Mouse (Mus musculus) lung, embryonic 16.5 days (tissue): ENCODE results near the gene Sf3a1. TPM values are rescaled to one million over a fixed set of nuclear protein-coding genes. Genes with fewer than 3 reads are reported as not detected.

Experiments used
- ATAC-seq: fragments of 200-750 bp; cut with Nextera tagmentation; 2 replicates; pipeline ENCODE4 v1.8.0; 2017; ENCODE audit warnings: low read depth, mild to moderate bottlenecking, moderate library complexity
- H3K27ac ChIP-seq: fragments of 300-500 bp; sonication (generic); 2 replicates; pipeline ENCODE4 v1.5.1; 2014; ENCODE audit warnings: mild to moderate bottlenecking, control low read depth, low read length
- H3K27me3 ChIP-seq: fragments of 300-500 bp; sonication (generic); 2 replicates; pipeline ENCODE4 v1.6.1; 2014; ENCODE audit warnings: low read depth, low read length, mixed read lengths; ENCODE audit not compliant: control insufficient read depth, insufficient read depth
- H3K36me3 ChIP-seq: fragments of 300-500 bp; sonication (generic); 2 replicates; pipeline ENCODE4 v1.6.1; 2014; ENCODE audit warnings: low read length; ENCODE audit not compliant: control insufficient read depth, insufficient read depth
- H3K4me1 ChIP-seq: fragments of 300-500 bp; sonication (generic); replicated peaks from 2 replicates; pipeline ENCODE4 v1.6.1; 2014; ENCODE audit warnings: low read length, mixed read lengths; ENCODE audit not compliant: control insufficient read depth, insufficient read depth
- H3K4me2 ChIP-seq: fragments of 300-500 bp; sonication (generic); 2 replicates; pipeline ENCODE4 v1.6.1; 2014; ENCODE audit warnings: low read depth, low read length, control low read depth
- H3K4me3 ChIP-seq: fragments of 300-500 bp; sonication (generic); 2 replicates; pipeline ENCODE4 v1.5.1; 2014; ENCODE audit warnings: mild to moderate bottlenecking, low read length, control low read depth
- H3K9ac ChIP-seq: fragments of 300-500 bp; sonication (generic); 2 replicates; pipeline ENCODE4 v1.6.1; 2014; ENCODE audit warnings: low read length, control low read depth
- H3K9me3 ChIP-seq: fragments of 300-500 bp; sonication (generic); 2 replicates; pipeline ENCODE4 v1.6.1; 2016; ENCODE audit warnings: low read length; ENCODE audit not compliant: control insufficient read depth
- WGBS: fragments of 180-500 bp; shearing (Covaris S2); extraction: QIAGEN DNeasy Blood & Tissue Kit; methylation state at CpG from one replicate; pipeline ENCODE4 v1.1.7; 2014; 5-methylcytosine and 5-hydroxymethylcytosine counted together
- polyA plus RNA-seq: library from polyadenylated mRNA; unstranded; fragments of >200 nt; fragmentation: Nextera tagmentation; extraction: Ambion mirVana; gene quantifications from 2 replicates; pipeline ENCODE4 v1.2.1, GENCODE M21; 2015

The Sf3a1 gene
- polyA plus RNA-seq, 1 experiment from 2014 or later = 48.9 TPM

DNA sequence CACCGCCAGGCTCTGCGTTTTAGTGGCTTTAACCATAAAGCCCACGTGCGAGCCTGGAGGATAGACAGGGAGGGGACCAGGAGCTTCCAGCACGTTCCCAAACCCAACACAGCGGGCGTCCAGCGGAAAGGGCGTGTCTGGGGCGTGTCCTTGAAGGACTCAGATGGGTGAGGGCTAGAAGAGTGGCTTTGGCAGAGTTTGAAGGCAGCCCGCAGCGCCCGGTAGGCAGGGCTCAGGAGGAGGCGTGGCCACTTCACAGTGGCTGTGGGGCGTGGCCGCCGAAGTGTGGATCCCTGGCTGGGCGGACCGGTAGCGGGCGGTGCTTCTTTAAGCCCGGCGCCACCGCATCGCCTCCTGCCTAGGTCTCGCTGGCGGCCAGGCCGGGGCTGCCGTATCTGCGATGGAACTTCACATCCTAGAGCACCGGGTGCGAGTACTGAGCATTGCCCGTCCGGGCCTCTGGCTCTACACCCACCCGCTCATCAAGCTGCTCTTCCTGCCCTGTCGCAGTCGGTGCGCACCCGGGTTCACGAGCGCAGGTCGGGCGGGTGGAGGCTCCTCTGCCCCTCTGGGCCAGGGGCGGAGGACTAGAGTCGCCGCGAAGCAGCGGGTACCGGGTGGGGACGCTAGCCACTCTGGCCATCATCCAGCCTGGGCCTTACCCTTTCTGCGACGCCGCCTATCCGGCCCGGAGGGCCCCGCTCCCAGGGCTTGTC, 57.9 kb downstream of the Sf3a1 start, which contains the start of gene Castor1:
Castor1 (plus strand) TSS at position 312 of the 716 bp plus-strand sequence.
- peak; percentile 92 for ATAC-seq
- WGBS = 2% methylated on average over 56 of the region's 56 CpGs
- peak within 1 kb of the TSS; percentile 60 for H3K4me3 ChIP-seq
- no peaks in the 10 kb centered on the region for H3K27me3 ChIP-seq
- no peak within 1 kb of the TSS for H3K27ac ChIP-seq
- peaks cover under 1% of the 10 kb centered on the region; the same call in 1 of the 2 replicates for H3K36me3 ChIP-seq
- H3K9ac ChIP-seq = peak within 1 kb of the TSS; percentile 68
- H3K9me3 ChIP-seq = no peaks in the 10 kb centered on the region
- H3K4me2 ChIP-seq = peak within 1 kb of the TSS; percentile 98
- peaks cover 8% of the 10 kb centered on the region for H3K4me1 ChIP-seq

DNA sequence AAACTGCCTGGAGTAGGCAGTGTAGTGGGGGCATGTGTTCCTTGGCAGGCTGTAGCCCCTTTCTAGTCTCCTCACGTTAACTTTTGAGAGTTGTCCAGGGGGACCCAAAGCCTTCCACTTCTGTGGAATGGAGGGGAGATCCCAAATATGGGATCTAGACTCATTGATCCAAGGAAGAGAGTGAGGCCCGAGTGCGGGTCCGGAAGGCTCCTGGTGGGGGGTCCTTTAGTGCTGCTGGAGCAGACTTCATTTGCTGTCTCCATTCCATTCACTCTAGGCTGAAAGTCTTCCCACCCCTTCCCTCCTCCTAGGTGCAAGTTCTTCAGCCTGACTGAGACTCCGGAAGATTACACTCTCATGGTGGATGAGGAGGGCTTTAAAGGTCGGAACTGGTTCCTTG, 58.5 kb downstream of the Sf3a1 start:
- H3K9ac ChIP-seq = peak overlapping the region; percentile 68
- ATAC-seq = no peak
- H3K36me3 ChIP-seq = no peaks in the 10 kb centered on the region
- H3K4me3 ChIP-seq = peak overlapping the region; percentile 60
- WGBS = 8% methylated on average over 6 of the region's 6 CpGs
- H3K9me3 ChIP-seq = no peaks in the 10 kb centered on the region
- peaks cover 8% of the 10 kb centered on the region for H3K4me1 ChIP-seq
- H3K27me3 ChIP-seq = no peaks in the 10 kb centered on the region
- H3K4me2 ChIP-seq = peak overlapping the region; percentile 98
- no peak overlapping the region for H3K27ac ChIP-seq

DNA sequence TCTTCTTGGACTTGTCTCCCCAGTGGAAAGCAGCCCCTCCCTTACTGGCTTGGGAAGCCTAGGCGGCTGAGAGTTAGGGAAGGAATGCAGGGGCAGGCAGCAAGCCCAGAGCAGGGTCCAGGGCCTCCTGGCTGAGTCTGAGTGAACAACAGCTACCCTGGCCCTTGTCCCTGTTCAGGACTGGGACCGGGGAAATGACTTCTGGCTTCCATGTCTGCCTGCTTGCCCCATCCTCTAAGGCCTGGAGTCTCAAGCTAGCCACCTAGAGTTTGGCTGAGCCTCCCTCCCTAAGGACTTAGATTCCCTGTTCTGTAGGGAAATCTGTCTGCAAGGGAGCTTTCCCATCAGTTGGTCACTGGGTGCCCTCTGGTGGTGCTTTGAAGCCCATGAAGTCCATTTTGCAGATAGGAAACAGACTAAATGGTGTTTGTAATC, 59.2 kb downstream of the Sf3a1 start:
- WGBS = 12% methylated on average over 2 of the region's 2 CpGs
- no peak overlapping the region for H3K27ac ChIP-seq
- ATAC-seq = peak; percentile 16; the same call in 1 of the 2 replicates
- H3K9me3 ChIP-seq = no peaks in the 10 kb centered on the region
- H3K4me1 ChIP-seq = peaks cover 8% of the 10 kb centered on the region
- H3K4me3 ChIP-seq = no peak overlapping the region
- H3K27me3 ChIP-seq = no peaks in the 10 kb centered on the region
- 0 out of 2 replicates have a peak overlapping the region, but pooled peaks have one; percentile 40 for H3K9ac ChIP-seq
- H3K36me3 ChIP-seq = no peaks in the 10 kb centered on the region
- H3K4me2 ChIP-seq = no peak overlapping the region

DNA sequence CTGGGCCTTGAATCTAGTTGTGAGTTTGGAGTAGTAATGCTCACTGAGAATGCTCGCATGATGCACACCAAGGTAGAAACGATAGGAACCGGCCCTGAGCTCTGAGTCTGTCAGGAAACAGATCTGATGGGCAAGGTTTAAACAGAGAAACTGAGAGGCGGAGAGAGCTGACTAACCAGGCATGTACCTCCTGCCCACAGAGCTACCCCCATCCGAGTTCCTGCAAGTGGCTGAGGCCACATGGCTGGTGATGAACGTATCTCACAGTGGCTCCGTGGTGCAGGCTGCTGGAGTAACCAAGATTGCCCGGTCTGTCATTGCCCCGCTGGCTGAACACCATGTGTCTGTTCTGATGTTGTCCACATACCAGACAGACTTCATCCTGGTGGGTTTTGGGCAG, 59.8 kb downstream of the Sf3a1 start:
- Histone ChIP-seq H3K27ac (no peak overlapping the region), H3K27me3 (no peaks in the 10 kb centered on the region), H3K4me3 (no peak overlapping the region), H3K36me3 (no peaks in the 10 kb centered on the region), H3K9ac (no peak overlapping the region), H3K4me2 (no peak overlapping the region), H3K9me3 (no peaks in the 10 kb centered on the region), H3K4me1 (peaks cover 8% of the 10 kb centered on the region)
- no peak for ATAC-seq
- WGBS = 59% methylated on average over 9 of the region's 9 CpGs

DNA sequence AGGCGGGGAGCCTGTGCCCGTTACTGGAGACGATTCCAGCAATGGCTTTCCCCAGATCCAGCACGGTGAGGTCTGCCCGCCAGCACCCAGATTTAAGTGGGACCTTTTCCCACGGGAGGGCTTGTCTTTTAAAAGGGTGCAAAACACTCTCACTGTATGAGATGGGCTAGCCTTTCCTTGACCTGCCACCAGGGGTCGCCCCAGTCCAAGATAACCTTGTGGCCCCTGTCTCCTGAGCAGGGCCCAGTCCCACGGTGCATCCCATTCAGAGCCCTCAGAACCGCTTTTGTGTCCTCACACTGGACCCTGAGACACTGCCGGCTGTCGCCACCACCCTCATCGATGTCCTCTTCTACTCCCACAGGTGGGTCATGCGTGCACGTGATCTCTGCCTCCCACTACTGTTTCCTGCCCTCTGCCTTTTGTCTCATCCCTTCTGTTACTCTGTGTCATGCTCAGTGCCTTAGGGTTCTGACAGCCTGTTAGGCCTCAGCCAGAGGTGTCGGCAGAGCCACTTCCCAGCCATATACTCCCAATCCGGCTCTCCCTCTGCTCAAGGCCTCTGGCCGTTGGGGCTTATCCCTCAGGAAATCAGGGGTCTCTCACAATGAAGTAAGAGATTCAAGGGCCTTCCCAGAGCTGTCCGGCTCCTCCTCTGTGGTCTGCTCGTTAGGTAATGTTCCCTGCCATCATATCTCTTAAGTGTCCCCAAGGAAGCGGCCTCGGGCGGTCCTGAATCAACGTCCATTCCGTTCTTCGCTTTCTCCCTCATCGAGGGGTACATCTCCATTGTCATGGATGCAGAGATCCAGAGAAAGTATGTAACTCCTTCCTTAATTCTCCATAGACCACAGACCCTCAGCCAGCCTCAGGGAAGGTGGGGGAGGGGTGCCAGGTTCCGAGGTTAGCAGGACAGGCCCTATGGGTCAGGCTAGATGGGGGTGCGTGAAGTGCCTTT, 60.6 kb downstream of the Sf3a1 start:
- H3K27me3 ChIP-seq = no peaks in the 10 kb centered on the region
- no peak for ATAC-seq
- no peaks in the 10 kb centered on the region for H3K9me3 ChIP-seq
- 57% methylated on average over 28 of the region's 28 CpGs for WGBS
- no peak overlapping the region for H3K9ac ChIP-seq
- H3K36me3 ChIP-seq = no peaks in the 10 kb centered on the region
- H3K4me2 ChIP-seq = no peak overlapping the region
- peaks cover 8% of the 10 kb centered on the region for H3K4me1 ChIP-seq
- no peak overlapping the region for H3K4me3 ChIP-seq
- no peak overlapping the region for H3K27ac ChIP-seq

DNA sequence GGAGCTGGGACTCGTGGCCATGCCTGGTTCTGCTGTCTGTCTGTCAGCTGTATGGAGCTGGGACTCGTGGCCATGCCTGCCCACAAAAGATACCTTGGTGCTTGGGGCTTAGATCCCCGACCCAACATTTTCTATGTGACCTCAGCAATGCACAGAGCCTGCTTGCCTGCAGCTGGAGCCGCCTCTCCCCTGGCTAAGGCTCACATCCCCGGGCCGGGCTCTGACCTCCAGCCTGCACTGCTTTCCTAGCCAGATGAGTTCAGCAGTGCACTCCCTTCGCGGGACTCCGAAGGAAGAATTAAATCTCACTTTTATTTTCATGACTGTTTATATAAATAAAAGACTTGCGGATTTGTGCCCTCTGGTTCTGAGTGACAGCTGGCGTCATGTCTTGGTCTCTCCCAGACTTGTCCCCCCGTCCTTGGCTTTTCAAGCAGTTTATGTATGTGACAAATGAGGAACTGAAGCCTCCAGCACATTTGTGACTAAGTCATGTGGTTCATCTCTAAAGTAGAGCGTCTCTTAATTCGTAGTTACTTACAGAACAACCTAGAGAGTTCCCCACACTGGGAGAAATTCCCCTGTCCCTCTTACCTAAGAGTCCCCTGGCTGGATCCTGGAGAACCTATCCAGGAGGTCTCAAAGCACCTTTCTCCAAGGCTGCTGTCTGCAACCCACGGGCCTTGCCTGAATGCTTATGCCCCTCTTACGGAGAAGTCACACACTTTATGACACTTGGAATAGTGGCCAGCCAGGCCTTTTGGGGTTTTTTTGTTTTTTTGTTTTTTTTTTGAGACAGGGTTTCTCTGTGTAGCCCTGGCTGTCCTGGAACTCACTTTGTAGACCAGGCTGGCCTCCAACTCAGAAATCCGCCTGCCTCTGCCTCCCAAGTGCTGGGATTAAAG, 62.1 kb downstream of the Sf3a1 start:
- H3K27me3 ChIP-seq = no peaks in the 10 kb centered on the region
- WGBS = 55% methylated on average over 17 of the region's 17 CpGs

DNA sequence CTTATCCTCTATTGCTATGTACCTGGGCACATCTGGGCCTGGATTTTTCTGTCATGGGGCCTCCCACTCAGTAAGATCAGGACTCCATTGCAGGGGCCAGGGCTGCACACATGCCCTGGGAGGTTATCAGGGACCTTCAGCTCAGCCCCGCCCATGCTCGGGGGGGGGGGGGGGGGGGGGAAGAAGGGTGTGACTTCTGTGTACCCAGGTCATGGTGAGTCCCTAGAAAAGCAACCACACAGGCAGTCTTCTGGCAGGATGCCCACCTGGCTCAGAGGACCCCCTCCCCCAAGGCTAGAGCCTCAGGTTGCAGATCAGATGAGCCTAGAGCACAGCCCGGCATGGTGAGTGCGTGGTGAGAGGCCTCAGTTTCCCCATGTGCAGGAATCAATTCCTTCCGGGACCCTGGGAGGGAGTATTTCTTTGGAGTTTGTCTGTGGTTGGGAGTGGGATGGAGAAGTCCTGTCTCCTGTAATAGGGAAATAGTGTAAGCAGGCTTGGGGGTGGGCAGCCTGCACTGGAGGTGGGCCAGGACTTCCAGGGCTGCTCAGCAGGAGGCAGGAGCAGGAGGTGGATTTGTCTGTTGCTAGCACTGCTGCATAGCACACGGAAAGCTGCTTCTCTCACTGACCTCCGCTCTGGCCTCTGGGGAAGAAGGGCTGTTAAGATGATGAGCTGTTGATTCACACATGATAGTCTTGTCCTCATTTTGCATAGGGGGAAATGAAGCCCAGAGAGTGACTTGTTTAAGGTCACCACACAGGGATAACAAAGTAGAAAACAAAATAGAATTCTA, 63.4 kb downstream of the Sf3a1 start:
- Histone ChIP-seq H3K27ac (no peak overlapping the region), H3K4me2 (no peak overlapping the region), H3K27me3 (no peaks in the 10 kb centered on the region), H3K4me1 (peaks cover 7% of the 10 kb centered on the region), H3K4me3 (no peak overlapping the region), H3K36me3 (no peaks in the 10 kb centered on the region), H3K9me3 (no peaks in the 10 kb centered on the region), H3K9ac (no peak overlapping the region)
- 34% methylated on average over 6 of the region's 7 CpGs for WGBS
- no peak for ATAC-seq

More for the DNA sequence above, 62.1 kb downstream of the Sf3a1 start:
- Histone ChIP-seq H3K27ac (no peak overlapping the region), H3K9ac (no peak overlapping the region), H3K4me1 (peaks cover 8% of the 10 kb centered on the region), H3K36me3 (no peaks in the 10 kb centered on the region), H3K4me2 (no peak overlapping the region), H3K9me3 (no peaks in the 10 kb centered on the region), H3K4me3 (no peak overlapping the region)
- no peak for ATAC-seq

DNA sequence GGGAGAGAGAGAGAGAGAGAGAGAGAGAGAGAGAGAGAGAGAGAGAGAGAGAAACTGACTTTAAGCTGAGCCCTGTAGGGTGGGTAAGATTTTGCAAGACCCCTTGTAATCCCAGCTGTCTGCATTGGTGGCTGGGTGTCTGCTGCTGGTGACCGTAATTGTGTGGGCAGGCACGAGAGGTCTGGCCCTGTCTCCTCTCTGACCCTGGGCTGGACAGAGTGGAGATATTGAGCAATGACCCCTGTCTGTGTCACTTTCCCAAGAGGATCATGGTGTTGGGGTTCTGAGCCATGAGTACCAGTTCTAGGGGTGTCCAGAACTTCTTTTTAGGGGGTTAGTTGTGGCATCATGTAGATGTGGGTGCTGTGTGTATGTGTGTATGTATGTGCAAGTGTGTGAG, 64.1 kb downstream of the Sf3a1 start:
- no peak overlapping the region for H3K4me2 ChIP-seq
- H3K36me3 ChIP-seq = no peaks in the 10 kb centered on the region
- ATAC-seq = no peak
- H3K27me3 ChIP-seq = no peaks in the 10 kb centered on the region
- no peak overlapping the region for H3K4me3 ChIP-seq
- peaks cover 2% of the 10 kb centered on the region for H3K4me1 ChIP-seq
- H3K27ac ChIP-seq = no peak overlapping the region
- WGBS = 51% methylated on average over 2 of the region's 2 CpGs
- no peak overlapping the region for H3K9ac ChIP-seq
- no peaks in the 10 kb centered on the region for H3K9me3 ChIP-seq
